Mouse (Mus musculus) neural tube, embryonic 11.5 days (tissue): ENCODE data around the gene Iqca. TPM values are rescaled to one million over a fixed set of nuclear protein-coding genes. Genes with fewer than 3 reads are reported as not detected.
A peak's percentile ranks its signal among the peaks of the same experiment; 100 is the strongest.

Experiments used
- ATAC-seq: fragments of 200-750 bp; cut with Nextera tagmentation; 2 replicates; pipeline ENCODE4 v1.8.0; 2017; ENCODE audit warnings: moderate number of reproducible peaks, mild to moderate bottlenecking, moderate TSS enrichment, moderate library complexity; ENCODE audit not compliant: insufficient read depth, low FRiP score, low TSS enrichment
- DNase-seq: peaks from one replicate; pipeline ENCODE4 v3.0.0-alpha.2; 2015; ENCODE audit warnings: low spot score
- H3K27ac ChIP-seq: fragments of 300-500 bp; sonication (generic); 2 replicates; pipeline ENCODE4 v1.5.1; 2014; ENCODE audit warnings: low read depth, mild to moderate bottlenecking, low read length
- H3K27me3 ChIP-seq: fragments of 300-500 bp; sonication (generic); 2 replicates; pipeline ENCODE4 v1.6.1; 2014; ENCODE audit warnings: mild to moderate bottlenecking, low read length, mixed read lengths; ENCODE audit not compliant: control insufficient read depth, insufficient read depth
- H3K36me3 ChIP-seq: fragments of 300-500 bp; sonication (generic); 2 replicates; pipeline ENCODE4 v1.6.1; 2014; ENCODE audit warnings: mild to moderate bottlenecking, low read length, moderate library complexity, mixed read lengths; ENCODE audit not compliant: control insufficient read depth, insufficient read depth
- H3K4me1 ChIP-seq: fragments of 300-500 bp; sonication (generic); 2 replicates; pipeline ENCODE4 v1.6.1; 2014; ENCODE audit warnings: low read length, mixed read lengths; ENCODE audit not compliant: control insufficient read depth, insufficient read depth
- H3K4me2 ChIP-seq: fragments of 300-500 bp; sonication (generic); 2 replicates; pipeline ENCODE4 v1.6.1; 2014; ENCODE audit warnings: low read depth, mild to moderate bottlenecking, moderate library complexity
- H3K4me3 ChIP-seq: fragments of 300-500 bp; sonication (generic); 2 replicates; pipeline ENCODE4 v1.5.1; 2014; ENCODE audit warnings: low read depth, low read length
- H3K9ac ChIP-seq: fragments of 300-500 bp; sonication (generic); 2 replicates; pipeline ENCODE4 v1.6.1; 2014; ENCODE audit warnings: mild to moderate bottlenecking, low read length
- H3K9me3 ChIP-seq: fragments of 300-500 bp; sonication (generic); 2 replicates; pipeline ENCODE4 v1.6.1; 2016; ENCODE audit warnings: low read length; ENCODE audit not compliant: control insufficient read depth
- WGBS: fragments of 180-500 bp; shearing (Covaris S2); extraction: QIAGEN DNeasy Blood & Tissue Kit; methylation state at CpG from one replicate; pipeline ENCODE4 v1.1.7; 2014; 5-methylcytosine and 5-hydroxymethylcytosine counted together
- polyA plus RNA-seq: library from polyadenylated mRNA; unstranded; fragments of >200 nt; fragmentation: Nextera tagmentation; extraction: Ambion mirVana; gene quantifications from 2 replicates; pipeline ENCODE4 v1.2.1, GENCODE M21; 2014

The Iqca gene
- polyA plus RNA-seq, 1 experiment from 2014 or later, result 0.11 TPM

- 58% methylated on average over 3 of the region's 3 CpGs for WGBS
- DNase-seq (no peak), ATAC-seq (no peak)
- H3K4me3 ChIP-seq, result no peak overlapping the region
- H3K9ac ChIP-seq, result no peak overlapping the region
- no peaks in the 10 kb centered on the region for H3K9me3 ChIP-seq
- no peaks in the 10 kb centered on the region for H3K4me1 ChIP-seq
- no peak overlapping the region for H3K27ac ChIP-seq
- no peaks in the 10 kb centered on the region for H3K27me3 ChIP-seq
- H3K36me3 ChIP-seq, result no peaks in the 10 kb centered on the region
- H3K4me2 ChIP-seq, result no peak overlapping the region
Measured at GRCm38 (mm10) chr1:90060054-90060453, 93.1 kb downstream of the Iqca start.

- Histone ChIP-seq H3K9ac (no peak overlapping the region), H3K9me3 (no peaks in the 10 kb centered on the region), H3K4me1 (0 out of 2 replicates have a peak, but pooled peaks cover 6% of the 10 kb centered on the region), H3K36me3 (no peaks in the 10 kb centered on the region), H3K4me2 (no peak overlapping the region), H3K27me3 (no peaks in the 10 kb centered on the region), H3K4me3 (no peak overlapping the region), H3K27ac (no peak overlapping the region)
- no peak for ATAC-seq
- WGBS, result 89% methylated on average over 4 of the region's 4 CpGs
- DNase-seq, result no peak
Measured at GRCm38 (mm10) chr1:90054991-90055390, 98.2 kb downstream of the Iqca start.

- 26% methylated on average over 5 of the region's 5 CpGs for WGBS
- Histone ChIP-seq H3K4me2 (no peak overlapping the region), H3K27ac (no peak overlapping the region), H3K27me3 (no peaks in the 10 kb centered on the region), H3K9ac (no peak overlapping the region), H3K4me3 (no peak overlapping the region), H3K4me1 (0 out of 2 replicates have a peak, but pooled peaks cover 6% of the 10 kb centered on the region), H3K36me3 (no peaks in the 10 kb centered on the region), H3K9me3 (no peaks in the 10 kb centered on the region)
- ATAC-seq, result no peak
- peak; percentile 64 for DNase-seq
Measured at GRCm38 (mm10) chr1:90051347-90051746, 101.9 kb downstream of the Iqca start.

- 18% methylated on average over 20 of the region's 20 CpGs for WGBS
Measured at GRCm38 (mm10) chr1:90050046-90050739, 103.0 kb downstream of the Iqca start.

GRCm38 (mm10) chr1:90028305-90028704, 124.9 kb downstream of the Iqca start:
- ATAC-seq (no peak), DNase-seq (no peak)
- H3K36me3 ChIP-seq, result no peaks in the 10 kb centered on the region
- no peak overlapping the region for H3K27ac ChIP-seq
- H3K9me3 ChIP-seq, result no peaks in the 10 kb centered on the region
- H3K4me3 ChIP-seq, result no peak overlapping the region
- 79% methylated on average over 2 of the region's 2 CpGs for WGBS
- no peaks in the 10 kb centered on the region for H3K27me3 ChIP-seq
- no peaks in the 10 kb centered on the region for H3K4me1 ChIP-seq
- no peak overlapping the region for H3K9ac ChIP-seq
- no peak overlapping the region for H3K4me2 ChIP-seq

More at GRCm38 (mm10) chr1:90050046-90050739, 103.0 kb downstream of the Iqca start:
- H3K4me3 ChIP-seq, result no peak overlapping the region
- H3K27me3 ChIP-seq, result no peaks in the 10 kb centered on the region
- peak overlapping the region; percentile 52 for H3K9ac ChIP-seq
- H3K27ac ChIP-seq, result peak overlapping the region; percentile 65
- DNase-seq (peak; percentile 66), ATAC-seq (0 out of 2 replicates have a peak, but pooled peaks have one; percentile 45)
- H3K9me3 ChIP-seq, result no peaks in the 10 kb centered on the region
- no peak overlapping the region for H3K4me2 ChIP-seq
- no peaks in the 10 kb centered on the region for H3K36me3 ChIP-seq
- H3K4me1 ChIP-seq, result 0 out of 2 replicates have a peak, but pooled peaks cover 6% of the 10 kb centered on the region

GRCm38 (mm10) chr1:90026945-90027344, 126.3 kb downstream of the Iqca start:
- Histone ChIP-seq H3K36me3 (no peaks in the 10 kb centered on the region), H3K4me3 (no peak overlapping the region), H3K9me3 (no peaks in the 10 kb centered on the region), H3K27me3 (no peaks in the 10 kb centered on the region), H3K4me1 (no peaks in the 10 kb centered on the region), H3K9ac (no peak overlapping the region), H3K27ac (no peak overlapping the region), H3K4me2 (no peak overlapping the region)
- DNase-seq (peak; percentile 58), ATAC-seq (no peak)
- WGBS, result 19% methylated on average over 3 of the region's 3 CpGs

- ATAC-seq (no peak), DNase-seq (no peak)
- Histone ChIP-seq H3K9ac (no peak overlapping the region), H3K4me1 (no peaks in the 10 kb centered on the region), H3K36me3 (no peaks in the 10 kb centered on the region), H3K27ac (no peak overlapping the region), H3K27me3 (no peaks in the 10 kb centered on the region), H3K4me3 (no peak overlapping the region), H3K9me3 (no peaks in the 10 kb centered on the region), H3K4me2 (no peak overlapping the region)
- 93% methylated on average over 5 of the region's 5 CpGs for WGBS
Measured at GRCm38 (mm10) chr1:90020336-90020735, 132.9 kb downstream of the Iqca start.

- WGBS, result 82% methylated on average over 6 of the region's 6 CpGs
- H3K4me3 ChIP-seq, result no peak overlapping the region
- H3K36me3 ChIP-seq, result no peaks in the 10 kb centered on the region
- no peaks in the 10 kb centered on the region for H3K27me3 ChIP-seq
- H3K9me3 ChIP-seq, result peaks cover 3% of the 10 kb centered on the region; the same call in 1 of the 2 replicates
- no peaks in the 10 kb centered on the region for H3K4me1 ChIP-seq
- no peak overlapping the region for H3K9ac ChIP-seq
- no peak for DNase-seq
- no peak overlapping the region for H3K27ac ChIP-seq
- ATAC-seq, result no peak
- H3K4me2 ChIP-seq, result no peak overlapping the region
Measured at GRCm38 (mm10) chr1:90018071-90018470, 135.1 kb downstream of the Iqca start.

- WGBS, result 86% methylated on average over 5 of the region's 5 CpGs
- peaks cover 4% of the 10 kb centered on the region; the same call in 1 of the 2 replicates for H3K9me3 ChIP-seq
- no peak within 1 kb of the TSS for H3K4me3 ChIP-seq
- H3K4me1 ChIP-seq, result no peaks in the 10 kb centered on the region
- H3K27me3 ChIP-seq, result no peaks in the 10 kb centered on the region
- ATAC-seq (no peak), DNase-seq (no peak)
- no peak within 1 kb of the TSS for H3K27ac ChIP-seq
- H3K4me2 ChIP-seq, result no peak within 1 kb of the TSS
- H3K9ac ChIP-seq, result no peak within 1 kb of the TSS
- H3K36me3 ChIP-seq, result no peaks in the 10 kb centered on the region
Measured at GRCm38 (mm10) chr1:90014446-90014845, 138.8 kb downstream of the Iqca start, which contains the start of gene Asb18. Gene Asb18, minus strand, starts transcription at chr1:90014666.
